Mouse (Mus musculus): ENCODE measurements around the gene Gnaz.

GRCm38 (mm10) chr10:74921614-74922013, 45.4 kb upstream of the Gnaz start:
- no peak for TF ChIP-seq CTCF (IDR thresholded peaks at IDR 0.05; ENCODE audit: low read depth, low read length)
- TF ChIP-seq POLR2A (IDR thresholded peaks at IDR 0.05; ENCODE audit: extremely low read depth, insufficient read depth, low read length) = no peak

Measured in liver, adult 2 months (tissue).